ENCODE assay signal across 26 mouse cellular contexts in the genomic region with DNA sequence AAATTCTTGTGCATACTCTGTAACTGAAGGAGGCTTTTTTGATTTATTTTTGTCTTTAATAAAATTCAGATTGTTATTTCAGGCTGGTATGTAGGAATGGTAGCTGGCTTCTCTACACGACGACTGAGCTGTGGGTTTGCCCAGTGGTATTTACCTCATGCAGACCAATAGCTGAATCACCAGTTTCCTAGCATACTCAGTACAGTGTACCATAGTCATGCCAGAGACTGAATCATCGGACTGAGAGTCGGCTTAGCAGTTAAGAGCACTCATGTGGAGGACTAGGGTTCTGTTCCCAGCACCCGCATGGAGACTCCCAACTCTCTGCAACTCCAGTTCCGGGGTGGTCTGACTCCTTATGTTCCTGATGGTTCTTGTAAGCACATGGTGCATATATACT.
"Had no signal": no experiment of that assay in that cellular context is flagged by ENCODE, and none has a peak within 500 bp of the region (broad histone marks: within the 10 kb centered on the region; RNA-seq: fewer than 3 reads in every experiment).

No protein-coding gene starts in this region.

- H3K9me3 ChIP-seq: heart, embryonic 10.5 days; heart, embryonic 12.5 days; hindbrain, embryonic 10.5 days; hindbrain, embryonic 12.5 days; intestine, embryonic 15.5 days; limb, embryonic 12.5 days; liver, embryonic 13.5 days; liver, embryonic 15.5 days had no signal

- H3K36me3 ChIP-seq: intestine, embryonic 15.5 days had no signal

- H3K9ac ChIP-seq: heart, embryonic 12.5 days; hindbrain, embryonic 12.5 days; hindbrain, embryonic 14.5 days; intestine, embryonic 15.5 days; limb, embryonic 12.5 days; liver, embryonic 13.5 days; liver, embryonic 15.5 days had no signal

- H3K4me3 ChIP-seq: gastrocnemius, adult 2 months; heart, embryonic 10.5 days; heart, embryonic 12.5 days; hindbrain, embryonic 10.5 days; hindbrain, embryonic 12.5 days; intestine, embryonic 15.5 days; layer of hippocampus, adult 2 months; limb, embryonic 12.5 days; liver, embryonic 13.5 days; liver, embryonic 15.5 days had no signal

- ATAC-seq: hindbrain, embryonic 16.5 days; inflammation-experienced regulatory T-cells, adult 6 months; intestine, embryonic 15.5 days; intestine, postnatal 0 days had no signal

- H3K4me2 ChIP-seq: heart, embryonic 12.5 days; hindbrain, embryonic 12.5 days; hindbrain, embryonic 14.5 days; intestine, embryonic 15.5 days; limb, embryonic 12.5 days; liver, embryonic 11.5 days; liver, embryonic 13.5 days; liver, embryonic 15.5 days had no signal

- DNase-seq: gastrocnemius, adult 2 months; gastrocnemius, postnatal 10 days; gastrocnemius, postnatal 25 days; heart, postnatal 10 days; heart, postnatal 4 days; kidney, adult 18-20 months; kidney, adult 8-10 months; kidney, postnatal 25 days; kidney, postnatal 4 days; left cerebral cortex, postnatal 4 days; liver; liver, embryonic 13.5 days had no signal

- H3K4me1 ChIP-seq: heart, embryonic 10.5 days; hindbrain, embryonic 10.5 days; hindbrain, embryonic 12.5 days; intestine, embryonic 15.5 days; limb, embryonic 12.5 days; liver, embryonic 13.5 days; liver, embryonic 15.5 days had no signal

- H3K27ac ChIP-seq: gastrocnemius, adult 2 months; heart, embryonic 10.5 days; hindbrain, embryonic 10.5 days; hindbrain, embryonic 12.5 days; hindbrain, embryonic 14.5 days; intestine, embryonic 15.5 days; kidney, postnatal 0 days; layer of hippocampus, adult 2 months; limb, embryonic 12.5 days; liver, embryonic 13.5 days; liver, embryonic 15.5 days had no signal

- H3K27me3 ChIP-seq: heart, embryonic 12.5 days; hindbrain, embryonic 12.5 days; intestine, embryonic 15.5 days; limb, embryonic 12.5 days; liver, embryonic 13.5 days; liver, embryonic 15.5 days had no signal
